Mouse (Mus musculus): ENCODE data around the gene A630001G21Rik.

DNA sequence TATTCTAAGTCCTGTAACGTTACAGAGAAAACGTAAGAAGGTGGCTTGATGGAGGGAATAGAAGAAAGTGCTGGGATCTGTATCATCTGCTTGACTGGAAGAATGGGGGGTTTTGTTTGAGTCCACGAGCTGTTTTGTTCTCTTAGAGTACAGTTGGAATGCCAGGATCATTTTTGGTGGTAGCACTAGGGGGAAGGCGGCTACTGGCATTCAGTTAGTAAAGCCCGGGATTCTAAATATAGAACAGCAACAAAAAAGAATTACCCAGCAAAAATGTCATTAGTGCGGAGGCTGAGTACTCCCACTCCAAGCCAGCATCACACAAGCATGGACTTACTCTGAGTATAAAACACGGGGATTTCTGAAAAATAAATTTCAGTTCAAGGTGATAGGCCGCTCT is 43.8 kb upstream of the A630001G21Rik start:
- TF ChIP-seq CTCF (IDR thresholded peaks at IDR 0.05; ENCODE audit: control insufficient read depth, insufficient read depth, insufficient replicate concordance, low read depth, low read length) (no peak), POLR2A (IDR thresholded peaks at IDR 0.05; ENCODE audit: control insufficient read depth, low read depth, low read length) (no peak)
